Mouse (Mus musculus) NIH3T3 (cell line): ENCODE results near the gene Hist1h3e.

Experiments used
- DNase-seq: peaks from one replicate; pipeline ENCODE4 v3.0.0-alpha.2; 2012; ENCODE audit warnings: low read depth

Gene Hist1h3e

DNA sequence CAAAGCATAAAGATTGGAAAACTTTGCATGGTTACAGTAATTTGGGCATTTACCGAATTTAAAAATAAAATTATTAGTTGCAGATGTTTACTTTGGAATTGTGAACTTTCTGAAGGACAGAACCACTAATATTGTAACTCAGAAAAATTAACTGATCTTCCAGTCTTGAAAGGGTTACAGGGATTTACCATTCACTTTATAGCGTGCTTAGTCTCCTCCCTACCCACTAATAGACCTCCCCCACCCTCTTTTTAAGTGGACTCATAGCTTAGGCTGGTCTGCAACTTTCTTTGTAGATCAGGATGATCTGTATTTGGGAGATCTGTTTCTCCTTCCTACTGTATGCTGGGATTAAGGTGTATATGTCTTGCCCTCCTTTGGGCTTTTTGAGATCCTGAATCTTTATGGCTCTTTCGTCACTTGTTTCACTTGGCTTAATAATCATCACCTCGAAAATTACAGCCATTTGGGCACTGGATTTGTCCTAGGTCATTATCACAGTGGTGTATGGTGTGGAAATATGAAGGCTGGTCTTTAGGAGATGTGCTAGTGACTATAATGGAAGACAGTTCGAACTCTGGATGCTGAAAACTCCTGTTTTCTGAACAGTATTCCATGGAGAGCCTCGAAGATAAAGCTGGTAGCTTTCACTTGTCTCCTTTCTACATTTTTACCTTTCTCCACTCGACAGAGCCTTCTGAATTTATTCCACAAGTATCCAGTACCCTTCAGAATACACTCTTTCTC is 25.9 kb downstream of the Hist1h3e start:
- no peak for DNase-seq

DNA sequence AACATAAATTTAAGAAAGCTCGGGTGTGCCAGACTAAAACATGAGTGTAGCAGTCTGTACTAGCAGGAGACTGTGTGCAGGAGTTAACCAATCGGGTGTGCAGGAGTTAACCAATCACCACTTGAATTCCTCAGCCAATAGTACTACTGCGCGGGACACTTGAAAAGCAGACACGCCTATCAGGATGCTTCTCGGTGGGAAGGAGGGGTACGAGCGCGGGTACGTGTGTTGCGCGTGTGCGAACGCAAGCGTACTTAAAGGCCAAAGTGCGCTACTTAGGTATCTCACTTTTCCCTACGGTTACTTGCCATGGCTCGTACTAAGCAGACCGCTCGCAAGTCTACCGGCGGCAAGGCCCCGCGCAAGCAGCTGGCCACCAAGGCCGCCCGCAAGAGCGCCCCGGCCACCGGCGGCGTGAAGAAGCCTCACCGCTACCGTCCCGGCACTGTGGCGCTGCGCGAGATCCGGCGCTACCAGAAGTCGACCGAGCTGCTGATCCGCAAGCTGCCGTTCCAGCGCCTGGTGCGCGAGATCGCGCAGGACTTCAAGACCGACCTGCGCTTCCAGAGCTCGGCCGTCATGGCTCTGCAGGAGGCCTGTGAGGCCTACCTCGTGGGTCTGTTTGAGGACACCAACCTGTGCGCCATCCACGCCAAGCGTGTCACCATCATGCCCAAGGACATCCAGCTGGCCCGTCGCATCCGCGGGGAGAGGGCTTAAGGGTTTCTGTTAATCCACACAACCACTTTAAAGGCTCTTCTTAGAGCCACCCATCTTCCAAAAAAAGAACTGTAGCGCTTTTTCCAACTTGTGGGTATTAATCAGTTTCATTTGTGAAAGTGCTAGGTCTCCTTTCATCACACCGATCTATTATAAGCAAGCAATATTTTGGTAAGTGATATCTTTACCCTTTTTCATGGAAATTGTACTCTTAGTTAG is 26.8 kb downstream of the Hist1h3e start, which contains the start of gene Hist1h3g:
Gene Hist1h3g, plus strand, starts transcription at position 286 of the 939 bp plus-strand sequence.
- peak; percentile 90 for DNase-seq

DNA sequence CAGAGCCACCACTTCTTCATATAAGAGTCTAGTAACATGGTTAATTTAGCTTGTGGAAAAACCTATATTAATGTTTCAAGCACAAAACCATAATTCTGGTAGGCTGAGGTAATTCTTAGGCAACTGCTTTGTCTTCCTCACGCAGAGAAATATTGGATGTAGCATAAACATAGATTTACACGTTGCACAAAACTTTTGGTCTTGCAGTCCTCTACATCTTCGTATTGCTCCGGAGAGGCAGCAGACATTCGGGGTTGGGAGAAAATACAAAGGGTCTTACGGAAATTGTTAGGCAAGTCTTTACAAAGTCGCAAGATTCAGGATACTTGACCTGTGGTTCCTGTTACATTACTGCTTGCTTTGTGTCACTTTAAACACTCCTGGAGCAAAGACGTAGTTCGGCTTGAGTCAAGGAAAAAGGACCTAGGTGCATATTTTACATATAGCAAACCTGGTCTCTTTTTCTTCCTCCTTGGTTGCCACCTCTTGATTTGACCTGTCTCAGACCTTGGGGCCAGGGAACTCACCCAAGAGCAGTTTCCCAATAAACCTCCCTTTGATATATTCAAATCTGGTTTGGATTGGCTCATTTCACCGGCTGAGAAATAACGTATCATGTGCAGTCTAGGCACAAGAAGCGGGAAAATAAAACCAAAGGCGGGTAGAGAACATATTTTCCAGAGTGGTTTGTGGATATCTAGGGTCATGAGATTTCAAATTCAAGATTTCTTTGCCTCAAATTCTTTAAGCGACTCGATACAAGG is 27.6 kb downstream of the Hist1h3e start:
- DNase-seq = no peak

DNA sequence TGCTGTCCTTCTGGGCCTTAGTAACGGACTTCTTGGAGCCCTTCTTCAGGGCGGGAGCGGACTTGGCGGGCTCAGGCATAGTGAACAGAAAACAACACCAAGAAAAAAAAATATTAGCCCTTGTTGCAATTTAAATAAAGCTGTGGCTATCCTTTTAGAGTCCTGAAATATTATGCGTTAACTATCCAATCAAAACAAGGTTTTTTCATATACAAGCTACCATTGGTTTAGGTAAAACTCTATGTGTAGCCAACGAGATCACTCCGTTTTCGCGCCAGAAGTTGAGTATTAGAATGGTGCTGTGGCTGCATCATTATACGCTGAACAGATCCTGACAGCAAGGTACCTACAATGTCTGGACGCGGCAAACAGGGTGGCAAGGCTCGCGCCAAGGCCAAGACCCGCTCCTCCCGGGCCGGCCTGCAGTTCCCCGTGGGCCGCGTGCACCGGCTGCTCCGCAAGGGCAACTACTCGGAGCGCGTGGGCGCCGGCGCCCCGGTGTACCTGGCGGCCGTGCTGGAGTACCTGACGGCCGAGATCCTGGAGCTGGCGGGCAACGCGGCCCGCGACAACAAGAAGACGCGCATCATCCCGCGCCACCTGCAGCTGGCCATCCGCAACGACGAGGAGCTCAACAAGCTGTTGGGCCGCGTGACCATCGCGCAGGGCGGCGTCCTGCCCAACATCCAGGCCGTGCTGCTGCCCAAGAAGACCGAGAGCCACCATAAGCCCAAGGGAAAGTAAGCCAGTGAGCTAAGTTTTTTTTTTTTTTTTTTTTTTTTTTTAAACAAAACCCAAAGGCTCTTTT is 28.4 kb downstream of the Hist1h3e start, which contains the start of gene Hist1h2af:
Gene Hist1h2af, plus strand, starts transcription at position 347 of the 808 bp plus-strand sequence.
- DNase-seq = peak; percentile 87

DNA sequence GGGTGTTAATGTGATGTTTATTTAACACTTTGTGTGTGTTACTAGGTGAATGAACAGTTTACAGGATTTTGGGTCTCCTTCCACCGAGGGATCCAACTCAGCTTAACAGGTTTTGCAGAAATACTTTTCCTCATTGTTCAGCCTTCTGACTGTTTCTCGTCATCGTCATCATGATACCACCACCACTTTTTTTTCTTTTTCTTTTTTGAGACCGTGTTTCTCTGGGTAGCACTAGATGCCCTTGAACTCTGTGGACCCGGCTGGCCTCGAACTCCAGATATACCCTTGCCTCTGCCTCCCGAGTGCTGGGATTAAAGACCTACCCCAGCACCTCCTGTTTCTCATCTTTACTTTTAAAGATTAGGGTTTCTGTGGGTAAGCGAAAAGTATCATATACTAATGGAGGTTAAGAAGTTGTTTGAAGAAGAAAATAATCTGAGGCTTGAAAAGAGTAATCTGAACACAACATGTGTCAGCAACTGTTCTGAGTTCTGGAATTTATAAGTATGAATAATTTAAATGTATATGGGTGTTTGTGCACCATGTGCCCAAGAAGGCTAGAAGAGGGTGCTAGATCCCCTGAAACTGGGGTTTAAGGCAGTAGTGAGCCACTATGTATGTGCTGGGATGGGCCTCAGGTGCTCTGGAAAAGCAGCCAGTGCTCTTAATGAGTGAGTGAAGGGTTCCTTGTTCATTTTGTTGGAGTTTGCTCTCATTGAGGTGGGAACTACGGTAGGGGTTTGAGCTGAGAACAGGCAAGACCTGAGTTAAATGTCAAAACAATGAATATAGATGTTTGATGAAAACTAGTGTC is 29.7 kb downstream of the Hist1h3e start:
- peak; percentile 22 for DNase-seq

DNA sequence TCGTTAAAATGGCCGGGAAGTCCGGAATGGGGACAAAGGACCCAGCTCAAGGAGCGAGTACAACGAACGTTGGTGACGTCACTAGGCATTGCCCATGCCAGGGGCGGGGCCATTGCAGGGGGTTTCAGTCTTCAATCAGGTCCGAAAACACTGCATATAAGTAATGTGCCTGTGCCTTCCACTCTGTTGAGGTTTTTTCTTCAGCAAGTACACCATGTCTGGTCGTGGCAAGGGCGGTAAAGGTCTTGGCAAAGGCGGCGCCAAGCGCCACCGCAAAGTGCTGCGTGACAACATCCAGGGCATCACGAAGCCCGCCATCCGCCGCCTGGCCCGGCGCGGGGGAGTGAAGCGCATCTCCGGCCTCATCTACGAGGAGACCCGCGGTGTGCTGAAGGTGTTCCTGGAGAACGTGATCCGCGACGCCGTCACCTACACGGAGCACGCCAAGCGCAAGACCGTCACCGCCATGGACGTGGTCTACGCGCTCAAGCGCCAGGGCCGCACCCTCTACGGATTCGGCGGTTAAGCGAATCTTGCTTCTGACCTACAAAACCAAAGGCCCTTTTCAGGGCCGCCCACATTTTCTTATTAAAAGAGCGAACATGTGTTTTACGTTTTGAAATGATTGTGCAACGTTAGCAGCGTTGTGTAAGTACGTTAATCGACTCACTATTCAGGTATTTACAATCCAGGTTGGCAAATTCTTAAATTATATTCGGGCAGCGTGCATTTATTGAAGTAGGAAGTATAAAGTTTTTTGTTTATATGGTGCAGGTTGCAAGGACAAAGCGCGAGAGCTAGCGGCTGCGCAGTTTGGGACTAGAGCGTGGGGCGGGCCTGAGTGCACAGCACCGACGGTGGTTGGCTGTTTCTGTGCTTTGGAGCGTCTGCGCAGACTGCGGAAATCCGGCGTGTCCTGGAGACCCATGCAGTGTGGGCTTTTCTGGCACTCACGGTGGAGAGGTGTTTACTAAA is 31.0 kb downstream of the Hist1h3e start, which contains the start of gene Hist1h4h:
Gene Hist1h4h, plus strand, starts transcription at position 150 of the 975 bp plus-strand sequence.
- peak; percentile 96 for DNase-seq

DNA sequence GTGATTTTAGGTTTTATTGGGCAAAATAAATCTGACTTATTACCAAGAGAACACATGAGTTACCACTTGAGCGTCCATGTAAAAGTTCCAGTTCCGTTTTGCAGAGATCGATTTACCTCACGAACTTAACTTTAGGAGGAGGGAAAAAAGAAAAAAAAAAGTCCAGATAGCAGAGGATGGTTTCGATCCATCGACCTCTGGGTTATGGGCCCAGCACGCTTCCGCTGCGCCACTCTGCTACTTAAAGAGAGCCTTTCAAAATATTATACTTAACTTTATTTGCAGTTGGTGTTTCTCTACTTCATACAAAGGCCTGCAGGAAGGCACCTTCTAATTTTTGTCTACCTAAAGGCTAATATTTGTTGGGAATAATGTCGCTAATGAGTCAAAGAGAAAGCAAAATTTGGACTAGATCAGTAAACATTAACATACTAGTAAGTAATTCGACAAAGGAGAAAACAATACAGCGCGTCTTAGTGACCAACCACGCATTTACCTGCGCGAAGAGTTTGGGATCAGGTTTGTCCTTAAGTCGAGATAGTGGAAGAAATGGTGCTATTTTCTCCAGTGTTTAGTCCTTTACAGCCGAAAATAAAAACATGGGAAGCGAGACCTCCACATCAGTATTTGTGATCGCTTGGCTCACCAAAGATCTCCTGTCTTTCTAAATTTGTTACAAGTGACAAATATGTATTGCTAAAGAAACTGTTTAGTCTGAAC is 31.8 kb downstream of the Hist1h3e start:
- peak; percentile 76 for DNase-seq

DNA sequence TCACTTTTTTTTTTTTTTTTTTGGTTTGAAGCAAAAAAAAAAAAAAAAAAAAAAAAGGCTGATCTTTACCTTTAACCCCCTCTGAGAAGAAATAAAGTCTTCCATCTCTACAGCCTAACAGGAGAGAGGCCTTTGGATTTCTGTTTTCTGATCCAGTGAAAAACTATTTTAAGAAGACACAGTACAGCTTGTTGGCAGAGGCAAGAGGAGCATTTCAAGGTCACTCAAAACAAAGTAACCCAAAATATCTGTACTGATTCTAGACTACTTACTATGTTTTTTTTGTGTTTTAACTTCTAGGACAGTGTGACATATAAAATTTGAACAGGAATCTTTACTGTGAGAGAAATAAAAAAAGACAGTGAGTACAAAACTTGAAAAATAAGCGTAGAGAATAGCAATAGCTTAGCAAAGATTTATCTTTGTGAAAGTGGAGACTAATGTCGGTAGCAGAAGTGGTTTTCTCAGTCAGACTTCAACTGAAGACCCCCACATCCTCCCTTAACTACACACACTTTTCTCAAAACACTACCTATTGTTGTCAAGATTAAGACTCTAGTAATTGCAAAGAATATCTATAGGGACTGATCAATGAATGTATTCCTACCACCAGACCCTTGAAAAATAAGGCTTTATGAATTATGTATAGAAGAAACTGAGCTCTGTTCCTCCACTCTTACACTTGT is 32.5 kb downstream of the Hist1h3e start:
- DNase-seq = no peak

DNA sequence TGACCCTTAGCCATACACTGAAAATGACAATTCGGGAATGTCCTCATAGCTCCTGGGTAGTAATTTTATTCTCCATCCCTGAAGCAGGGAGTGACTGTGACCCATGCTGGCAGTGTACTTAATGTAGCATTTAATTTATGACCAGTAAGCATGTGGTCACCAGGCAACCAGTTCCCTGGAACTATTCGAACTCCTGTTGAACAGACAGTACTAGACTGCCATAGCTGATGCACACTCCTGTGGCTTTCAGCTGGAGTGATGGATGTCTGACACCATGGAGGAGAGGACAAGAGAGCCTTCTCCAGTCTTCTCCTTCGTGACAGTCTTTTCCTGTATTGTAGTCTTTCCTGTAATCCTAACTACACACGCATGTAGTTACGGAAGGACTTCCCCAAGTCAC is 33.2 kb downstream of the Hist1h3e start:
- no peak for DNase-seq

DNA sequence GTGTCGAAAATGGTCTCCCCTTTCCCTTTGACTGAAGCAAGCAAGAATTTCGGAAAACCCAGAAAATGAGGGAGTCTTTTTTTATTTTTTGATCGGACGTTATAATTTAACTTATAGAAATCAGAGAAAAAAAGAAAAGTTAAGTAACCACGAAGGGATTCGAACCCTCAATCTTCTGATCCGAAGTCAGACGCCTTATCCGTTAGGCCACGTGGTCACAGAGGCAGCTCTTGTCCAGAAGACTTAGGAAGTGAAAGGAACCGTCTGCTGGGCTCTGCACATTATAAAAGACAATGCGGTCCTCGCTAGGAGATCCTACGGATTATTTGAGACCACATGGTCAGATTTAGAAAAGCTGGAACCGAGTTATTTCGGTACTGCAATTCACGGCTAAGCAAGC is 35.9 kb downstream of the Hist1h3e start:
- peak; percentile 94 for DNase-seq

DNA sequence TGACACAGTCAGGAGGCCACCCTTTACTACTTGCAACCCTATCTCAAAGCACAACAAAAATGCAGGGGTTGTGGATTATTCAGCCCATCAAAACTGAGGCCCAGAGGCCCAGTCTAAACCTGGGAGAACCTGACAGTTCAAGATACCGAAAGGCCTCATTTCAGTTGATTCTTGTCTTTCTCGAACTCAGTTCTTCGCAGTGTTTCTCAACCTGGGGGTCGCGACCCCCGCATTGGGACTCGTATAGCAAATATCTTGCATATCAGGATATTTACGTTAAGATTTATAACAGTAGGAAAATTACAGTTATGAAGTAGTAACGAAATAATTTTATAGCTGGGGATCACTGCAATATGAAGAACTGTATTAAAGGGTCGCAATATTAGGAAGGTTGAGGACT is 36.3 kb downstream of the Hist1h3e start:
- DNase-seq = peak; percentile 32

DNA sequence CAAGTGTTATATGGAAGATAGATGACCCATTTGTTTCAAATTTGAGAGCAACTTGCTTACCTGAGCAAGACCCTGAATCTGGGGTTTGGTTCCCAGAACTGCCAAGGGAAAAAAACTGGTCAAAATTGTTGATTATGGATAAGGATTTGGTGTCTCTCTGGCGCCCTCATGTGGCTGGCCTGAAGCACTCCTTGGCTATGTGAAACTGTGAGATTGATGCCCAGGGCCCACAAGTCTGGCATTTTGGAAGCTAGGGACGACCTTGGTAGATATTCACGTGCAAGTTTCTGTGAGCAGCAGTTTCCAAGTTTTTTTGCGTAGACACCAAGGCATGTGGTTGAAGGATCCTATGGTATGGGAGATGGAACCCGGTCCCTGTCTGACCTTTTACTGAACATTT is 37.5 kb downstream of the Hist1h3e start:
- peak; percentile 90 for DNase-seq

DNA sequence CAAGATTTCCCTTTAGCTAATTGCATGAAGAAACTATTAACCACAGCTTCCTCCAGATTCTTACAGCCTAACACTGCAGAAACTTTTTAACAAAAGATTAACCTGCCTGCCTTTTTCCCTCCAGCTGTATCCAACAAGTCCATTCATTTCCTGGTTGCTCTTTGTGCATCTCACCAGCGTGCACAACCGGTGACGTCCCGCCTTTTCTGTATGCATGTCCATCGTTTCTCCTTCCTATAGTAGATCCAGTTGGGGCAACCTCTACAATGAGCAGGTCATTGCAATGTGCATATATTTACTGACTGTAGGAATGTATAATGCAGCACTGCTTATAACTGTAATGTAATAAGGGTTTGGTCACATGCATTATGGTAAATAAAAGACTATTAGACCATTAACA is 38.2 kb downstream of the Hist1h3e start:
- no peak for DNase-seq

DNA sequence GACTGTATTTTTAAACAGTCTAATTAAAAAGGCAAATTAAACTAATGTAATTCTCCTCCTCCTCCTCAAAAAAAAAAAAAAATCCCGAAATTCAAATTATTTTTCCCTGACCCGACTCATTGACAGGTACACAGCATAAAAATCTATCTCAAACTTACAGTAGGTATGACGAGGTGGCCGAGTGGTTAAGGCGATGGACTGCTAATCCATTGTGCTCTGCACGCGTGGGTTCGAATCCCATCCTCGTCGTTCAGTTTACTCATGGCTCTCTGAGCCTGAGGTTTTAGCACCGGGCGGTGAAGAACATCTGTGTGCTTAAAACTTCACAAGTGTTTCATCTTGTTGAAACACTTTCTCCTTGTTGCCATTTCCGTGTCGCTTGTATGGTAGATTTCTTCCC is 40.5 kb downstream of the Hist1h3e start:
- peak; percentile 84 for DNase-seq

DNA sequence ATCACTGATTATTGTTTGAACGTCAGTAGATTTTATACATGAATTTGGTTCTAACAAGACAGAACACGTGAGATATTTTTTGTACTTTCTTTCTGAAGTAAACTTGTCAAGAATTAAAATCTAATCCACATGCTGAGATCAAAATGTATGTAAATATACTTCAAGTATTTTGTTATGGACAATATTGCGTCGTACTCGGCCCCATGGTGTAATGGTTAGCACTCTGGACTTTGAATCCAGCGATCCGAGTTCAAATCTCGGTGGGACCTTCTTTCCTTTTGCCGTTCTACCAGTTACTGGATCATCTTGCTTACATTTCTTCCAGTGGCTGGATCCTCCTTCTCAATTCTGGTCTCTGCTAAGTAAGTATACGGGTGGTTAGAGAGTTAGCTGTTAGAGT is 42.8 kb downstream of the Hist1h3e start:
- DNase-seq = peak; percentile 89

DNA sequence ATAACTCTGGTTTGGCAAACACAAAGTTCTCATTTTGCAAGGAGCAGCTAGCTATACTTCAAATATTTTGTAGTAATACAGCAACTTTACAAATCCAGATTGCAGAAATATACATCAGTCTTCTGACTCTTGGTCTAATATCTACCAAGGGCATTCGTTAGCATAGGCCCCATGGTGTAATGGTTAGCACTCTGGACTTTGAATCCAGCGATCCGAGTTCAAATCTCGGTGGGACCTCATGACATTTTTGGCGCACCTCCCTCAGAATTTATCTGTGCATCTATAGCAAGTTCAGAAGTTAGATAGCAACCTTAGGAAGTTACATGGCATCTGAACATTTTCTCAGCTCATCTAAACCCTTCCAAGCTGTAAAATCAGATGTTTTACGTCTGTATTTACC is 43.3 kb downstream of the Hist1h3e start:
- peak; percentile 85 for DNase-seq

DNA sequence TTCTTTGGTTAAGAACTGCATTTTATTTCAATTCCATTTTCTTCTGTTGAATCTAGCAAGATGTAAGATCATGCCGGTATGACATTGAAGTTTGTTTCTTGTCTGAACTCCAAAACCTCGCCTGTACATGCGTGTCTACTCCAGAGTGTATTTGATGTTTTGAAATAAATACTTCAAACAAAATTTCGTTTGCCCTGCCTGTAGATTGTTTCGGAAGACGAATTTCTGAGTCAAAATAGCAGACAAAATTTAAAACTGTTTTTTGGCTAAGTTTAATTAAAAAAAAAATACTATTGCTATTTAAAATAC is 43.9 kb downstream of the Hist1h3e start:
- no peak for DNase-seq
